Mouse (Mus musculus) myocyte (in vitro differentiated cells): ENCODE data around the gene Btnl1.

Experiments
- CEBPB ChIP-seq: IDR thresholded peaks from 2 replicates; pipeline ENCODE4 v1.6.1; 2011; ENCODE audit warnings: mild to moderate bottlenecking, moderate library complexity; ENCODE audit not compliant: poor library complexity, insufficient read depth, severe bottlenecking
- E2F4 ChIP-seq: IDR thresholded peaks from one replicate; pipeline ENCODE4 v1.6.1; 2011; ENCODE audit warnings: mild to moderate bottlenecking, control low read depth, moderate library complexity; ENCODE audit not compliant: insufficient read depth
- MAX ChIP-seq: IDR thresholded peaks from one replicate; pipeline ENCODE4 v1.6.1; 2011; ENCODE audit warnings: low read depth, mild to moderate bottlenecking, control low read depth
- MYOD1 ChIP-seq, 3 experiments: IDR thresholded peaks; one replicate each; pipeline ENCODE4 v1.6.1; 2011; ENCODE audit warnings: control low read depth in 2 of 3, low read depth in 2 of 3, mild to moderate bottlenecking in 2 of 3, moderate library complexity in 1 of 3; ENCODE audit not compliant: insufficient read length in 2 of 3, control insufficient read depth in 1 of 3
- MYOG ChIP-seq, 3 experiments: IDR thresholded peaks; one replicate each; pipeline ENCODE4 v1.6.1; 2011; ENCODE audit warnings: control low read depth in 2 of 3, low read depth in 2 of 3, mild to moderate bottlenecking in 2 of 3; ENCODE audit not compliant: insufficient read length in 2 of 3, control insufficient read depth in 1 of 3, insufficient read depth in 1 of 3
- POLR2A ChIP-seq: IDR thresholded peaks from one replicate; pipeline ENCODE4 v1.6.1; 2011; ENCODE audit warnings: low read depth, mild to moderate bottlenecking, control low read depth, moderate library complexity; ENCODE audit not compliant: insufficient read length
- POLR2AphosphoS2 ChIP-seq: IDR thresholded peaks from one replicate; pipeline ENCODE4 v1.6.1; 2011; ENCODE audit warnings: low read depth, control low read depth; ENCODE audit not compliant: insufficient read length
- REST ChIP-seq: IDR thresholded peaks from one replicate; pipeline ENCODE4 v1.6.1; 2011; ENCODE audit warnings: mild to moderate bottlenecking, control low read depth, moderate library complexity; ENCODE audit not compliant: insufficient read depth, insufficient read length
- TCF12 ChIP-seq: IDR thresholded peaks from one replicate; pipeline ENCODE4 v1.6.1; 2011; ENCODE audit warnings: mild to moderate bottlenecking, control low read depth; ENCODE audit not compliant: poor library complexity, insufficient read depth, severe bottlenecking
- TCF3 ChIP-seq: IDR thresholded peaks from one replicate; pipeline ENCODE4 v1.6.1; 2011; ENCODE audit warnings: low read depth, control low read depth; ENCODE audit not compliant: insufficient read length
- USF1 ChIP-seq: IDR thresholded peaks from one replicate; pipeline ENCODE4 v1.6.1; 2011; ENCODE audit warnings: low read depth, mild to moderate bottlenecking, control low read depth, moderate library complexity

GRCm38 (mm10) chr17:34362954-34363546 lies 13.9 kb upstream of the Btnl1 start:
- no peak for TF ChIP-seq POLR2A
- TF ChIP-seq E2F4, result no peak
- no peak for TF ChIP-seq USF1
- no peak for TF ChIP-seq CEBPB
- TF ChIP-seq MAX, result no peak
- TF ChIP-seq REST, result no peak
- no peak for TF ChIP-seq MYOG (IDR thresholded peaks at IDR 0.05; ENCODE audit: control insufficient read depth in 1 of 3, insufficient read depth in 1 of 3, insufficient read length in 2 of 3, low read depth in 2 of 3)
- no peak for TF ChIP-seq TCF3
- no peak for TF ChIP-seq POLR2AphosphoS2
- no peak for TF ChIP-seq TCF12
- no peak for TF ChIP-seq MYOD1 (IDR thresholded peaks at IDR 0.05; ENCODE audit: control insufficient read depth in 1 of 3, insufficient read length in 2 of 3, low read depth in 2 of 3)
